Mouse (Mus musculus): ENCODE measurements at regions not wholly inside any gene's neighbourhood (a gene's known extent, or its start where the extent isn't known, plus 50 kb on each side); places are given as distances from the start of the nearest gene placed in this dataset.

DNA sequence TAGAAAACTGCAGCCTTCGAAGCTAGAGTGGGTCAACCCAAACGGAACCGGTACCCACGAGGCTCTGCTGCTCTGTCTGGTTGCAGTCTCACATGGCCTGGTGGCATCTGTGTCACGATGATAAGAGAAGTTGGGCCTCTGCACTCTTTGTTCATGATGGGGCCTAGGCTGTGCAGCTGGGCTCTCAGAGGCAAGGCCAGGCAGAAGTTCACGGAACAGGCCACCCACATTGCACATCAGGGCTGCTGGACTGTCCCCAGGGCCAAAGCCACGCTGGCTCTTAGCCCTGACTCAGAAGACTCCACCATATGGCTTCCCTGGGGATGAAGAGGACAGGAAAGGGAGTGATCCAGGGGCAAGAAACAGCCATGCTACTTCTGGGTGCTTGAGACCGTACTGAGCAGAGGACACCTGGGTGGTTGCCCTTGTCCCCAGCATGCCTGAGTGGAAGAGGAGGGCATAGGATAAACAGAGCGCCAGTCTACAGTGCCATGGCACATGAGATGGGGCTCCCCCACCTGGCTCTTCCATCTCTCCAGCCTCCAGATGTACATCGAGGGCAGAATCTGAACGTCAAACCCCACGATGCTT lies 274.1 kb downstream of the Sox9 start:
- Histone ChIP-seq H3K9me3 (replicated peaks; ENCODE audit: low read length) (no peaks in the 10 kb centered on the region), H3K79me2 (replicated peaks; ENCODE audit: control insufficient read depth, extremely low read depth, insufficient read depth, poor library complexity, severe bottlenecking) (no peaks in the 10 kb centered on the region), H3K4me2 (ENCODE audit: insufficient read depth, low read depth, poor library complexity, severe bottlenecking) (no peak overlapping the region), H3K4me1 (ENCODE audit: control insufficient read depth in 1 of 2, insufficient read depth in 2 of 2) (peaks cover 0 to 31% of the 10 kb centered on the region in 2 experiments; a peak in 2 of 4 replicates), H3K27ac (ENCODE audit: insufficient read depth, low read depth) (no peak overlapping the region), H3K9ac (ENCODE audit: insufficient read depth, low read depth) (no peak overlapping the region), H3K27me3 (replicated peaks) (no peaks in the 10 kb centered on the region), H3K36me3 (replicated peaks in 1 of 2; ENCODE audit: control insufficient read depth in 1 of 2, insufficient read depth in 1 of 2, low read length in 1 of 2) (peaks cover 0 to 8% of the 10 kb centered on the region in 2 experiments), H3K4me3 (replicated peaks in 1 of 3; ENCODE audit: low read depth in 2 of 3, low read length in 2 of 3, poor library complexity in 1 of 3) (no peak overlapping the region)
- TF ChIP-seq NRF1 (IDR thresholded peaks at IDR 0.05; ENCODE audit: low read depth, low read length) (no peak), ZMIZ1 (IDR thresholded peaks at IDR 0.05; ENCODE audit: low read depth, low read length) (no peak), MYC (IDR thresholded peaks at IDR 0.05; ENCODE audit: low read depth, low read length) (no peak), USF2 (conservative IDR thresholded peaks at IDR 0.05; ENCODE audit: low read depth, low read length) (no peak), JUND (conservative IDR thresholded peaks at IDR 0.05; ENCODE audit: low read depth, low read length) (no peak), BHLHE40 (IDR thresholded peaks at IDR 0.05; ENCODE audit: low read depth, low read length) (no peak), EP300 (IDR thresholded peaks at IDR 0.05; ENCODE audit: low read length) (no peak), E2F4 (IDR thresholded peaks at IDR 0.05; ENCODE audit: insufficient replicate concordance, low read depth, low read length) (no peak), CHD2 (IDR thresholded peaks at IDR 0.05; ENCODE audit: low read length) (no peak)
- in situ Hi-C loops (cut with MboI; ENCODE audit: low pct_ligation_motif_present, low pct_unique_long_range_greater_than_20kb, low sequenced_read_pairs) (no loop called here), dilution Hi-C loops (cut with MboI; ENCODE audit: extremely low pct_ligation_motif_present, extremely low pct_unique_long_range_greater_than_20kb, low sequenced_read_pairs) (no loop called here)
- no peak for DNase-seq (ENCODE audit: extremely low read depth)

GRCm38 (mm10) chr11:113056824-113057223 lies 274.8 kb downstream of the Sox9 start:
- Histone ChIP-seq H3K9me3 (replicated peaks; ENCODE audit: low read length) (no peaks in the 10 kb centered on the region), H3K79me2 (replicated peaks; ENCODE audit: control insufficient read depth, extremely low read depth, insufficient read depth, poor library complexity, severe bottlenecking) (no peaks in the 10 kb centered on the region), H3K36me3 (replicated peaks in 1 of 2; ENCODE audit: control insufficient read depth in 1 of 2, insufficient read depth in 1 of 2, low read length in 1 of 2) (peaks cover 0 to 8% of the 10 kb centered on the region in 2 experiments), H3K27me3 (replicated peaks) (no peaks in the 10 kb centered on the region), H3K9ac (ENCODE audit: insufficient read depth, low read depth) (no peak overlapping the region), H3K4me1 (ENCODE audit: control insufficient read depth in 1 of 2, insufficient read depth in 2 of 2) (peaks cover 0 to 37% of the 10 kb centered on the region in 2 experiments; a peak in 2 of 4 replicates), H3K4me3 (replicated peaks in 1 of 3; ENCODE audit: low read depth in 2 of 3, low read length in 2 of 3, poor library complexity in 1 of 3) (no peak overlapping the region), H3K4me2 (ENCODE audit: insufficient read depth, low read depth, poor library complexity, severe bottlenecking) (no peak overlapping the region), H3K27ac (ENCODE audit: insufficient read depth, low read depth) (no peak overlapping the region)
- in situ Hi-C loops (cut with MboI; ENCODE audit: low pct_ligation_motif_present, low pct_unique_long_range_greater_than_20kb, low sequenced_read_pairs) (no loop called here), dilution Hi-C loops (cut with MboI; ENCODE audit: extremely low pct_ligation_motif_present, extremely low pct_unique_long_range_greater_than_20kb, low sequenced_read_pairs) (no loop called here)
- TF ChIP-seq TCF12 (IDR thresholded peaks at IDR 0.05; ENCODE audit: low read depth, low read length) (no peak), SIN3A (IDR thresholded peaks at IDR 0.05; ENCODE audit: low read length) (no peak), PAX5 (IDR thresholded peaks at IDR 0.05; ENCODE audit: low read length) (no peak), RCOR1 (conservative IDR thresholded peaks at IDR 0.05; ENCODE audit: low read depth, low read length) (no peak), CTCF (conservative IDR thresholded peaks at IDR 0.05 in 1 of 2, IDR thresholded peaks at IDR 0.05 in 1 of 2; ENCODE audit: low read depth in 2 of 2, low read length in 2 of 2) (no peak), POLR2AphosphoS2 (IDR thresholded peaks at IDR 0.05; ENCODE audit: low read depth, low read length) (no peak), IRF4 (IDR thresholded peaks at IDR 0.05; ENCODE audit: low read depth, low read length) (no peak), GABPA (IDR thresholded peaks at IDR 0.05; ENCODE audit: insufficient replicate concordance, low read depth, low read length) (no peak), SMC3 (IDR thresholded peaks at IDR 0.05; ENCODE audit: low read depth, low read length) (no peak), KAT2A (IDR thresholded peaks at IDR 0.05; ENCODE audit: insufficient replicate concordance, low read length) (no peak), NELFE (IDR thresholded peaks at IDR 0.05; ENCODE audit: low read depth, low read length) (no peak), E2F4 (IDR thresholded peaks at IDR 0.05; ENCODE audit: insufficient replicate concordance, low read depth, low read length) (no peak), MAFK (IDR thresholded peaks at IDR 0.05; ENCODE audit: insufficient replicate concordance, low read length) (no peak), RAD21 (IDR thresholded peaks at IDR 0.05; ENCODE audit: low read depth, low read length) (no peak), MAX (IDR thresholded peaks at IDR 0.05; ENCODE audit: low read length) (no peak), CHD2 (IDR thresholded peaks at IDR 0.05; ENCODE audit: low read length) (no peak), MYC (IDR thresholded peaks at IDR 0.05; ENCODE audit: low read depth, low read length) (no peak), USF2 (conservative IDR thresholded peaks at IDR 0.05; ENCODE audit: low read depth, low read length) (no peak), POLR2A (IDR thresholded peaks at IDR 0.05; ENCODE audit: low read depth, low read length) (no peak)
- DNase-seq (ENCODE audit: extremely low read depth): no peak
